Mouse (Mus musculus): Measurements from ENCODE around the gene Agpat4.
"Not testable (repeated sequence)": the region's sequence is repeated elsewhere in the genome, so short reads cannot be mapped to it uniquely, and the experiment has no call there.

Gene Agpat4

DNA sequence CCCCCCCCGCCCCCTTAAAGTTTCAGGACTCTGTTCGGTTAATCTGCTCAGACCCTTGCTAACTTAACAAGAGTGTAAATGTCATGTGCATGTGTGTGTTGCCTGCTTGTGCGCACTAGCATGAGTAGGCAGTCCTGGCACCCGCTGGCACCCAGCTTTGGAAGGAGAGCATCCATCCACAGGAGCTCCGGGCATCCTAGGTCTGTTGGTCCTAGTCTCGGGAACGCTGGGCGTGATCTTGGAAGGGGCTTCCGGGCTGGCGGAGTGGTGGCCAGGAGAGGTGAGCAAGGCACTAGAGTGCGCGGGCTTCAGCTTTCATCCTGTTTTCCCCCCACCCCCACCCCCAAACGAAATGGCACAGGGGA is at the start of gene Agpat4:
TSS of gene Agpat4 (plus strand) at position 144 of the 365 bp plus-strand sequence.
- peak; percentile 71 for DNase-seq

- no peak for DNase-seq
These were observed 41.7 kb upstream of the Agpat4 start for GRCm38 (mm10) chr17:12076816-12077215.

DNA sequence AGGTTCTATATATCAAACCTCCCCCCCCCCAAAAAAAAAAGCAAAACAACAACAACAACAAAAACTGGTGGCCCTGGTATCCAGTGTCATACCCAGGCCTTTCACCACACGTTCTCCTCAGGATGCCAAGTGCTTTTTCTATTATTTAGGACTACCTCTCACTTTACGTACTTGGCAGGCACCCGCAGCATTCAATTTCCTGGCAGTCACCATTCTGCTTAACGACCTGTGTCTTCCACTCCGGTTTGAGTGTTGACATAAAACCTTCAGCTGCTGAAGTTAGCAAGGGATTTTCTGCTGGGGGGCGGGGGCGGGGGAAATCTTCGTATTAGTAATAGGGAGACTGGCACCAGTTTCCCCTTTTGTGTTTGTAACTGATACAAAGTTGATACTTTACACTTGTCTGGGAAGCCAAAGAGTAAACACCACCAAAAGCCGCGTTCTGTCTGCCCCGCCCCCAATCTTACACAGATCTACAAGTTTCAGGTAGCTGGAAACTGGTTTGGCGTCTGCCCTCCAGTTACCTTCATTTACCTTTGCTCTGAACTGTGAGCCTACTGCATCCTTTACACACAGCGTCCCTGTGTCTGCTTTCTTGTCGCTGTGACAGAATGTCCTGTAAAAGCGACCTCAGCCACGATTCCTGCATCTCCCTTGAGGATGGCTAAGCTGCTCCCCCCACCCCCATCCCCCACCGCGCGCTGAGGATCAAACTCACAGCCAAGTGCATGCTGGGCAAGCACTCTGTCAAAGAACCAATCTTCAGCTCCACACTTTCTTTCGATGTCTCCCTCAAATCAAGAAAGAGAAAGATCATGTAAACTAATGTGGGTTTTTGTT is 37.6 kb upstream of the Agpat4 start:
- DNase-seq: no peak

DNA sequence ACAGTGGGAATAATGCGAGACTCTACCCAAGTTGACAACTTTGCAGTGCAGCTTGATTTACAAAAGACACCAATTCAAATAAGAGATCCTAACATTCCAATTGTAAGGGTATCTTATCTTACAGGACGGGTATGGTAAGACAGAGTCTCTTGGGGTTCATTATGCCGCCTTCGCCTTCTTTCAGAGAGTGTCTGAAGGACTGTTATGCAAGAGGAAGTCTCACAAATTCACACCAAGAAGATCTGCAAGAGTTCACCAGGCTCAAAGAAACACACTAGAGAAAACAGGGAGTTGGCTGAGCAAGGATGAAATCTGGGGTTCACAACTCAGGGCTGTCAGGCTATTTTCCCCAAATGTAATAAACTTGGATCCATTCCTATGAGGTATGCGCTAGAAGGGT is 36.3 kb upstream of the Agpat4 start:
- no peak for DNase-seq

- DNase-seq: peak; percentile 52 to 58
These were observed 28.1 kb upstream of the Agpat4 start for GRCm38 (mm10) chr17:12090261-12090927.

- peak; percentile 76 to 77 for DNase-seq
These were observed 25.5 kb upstream of the Agpat4 start for GRCm38 (mm10) chr17:12092901-12093564.

DNA sequence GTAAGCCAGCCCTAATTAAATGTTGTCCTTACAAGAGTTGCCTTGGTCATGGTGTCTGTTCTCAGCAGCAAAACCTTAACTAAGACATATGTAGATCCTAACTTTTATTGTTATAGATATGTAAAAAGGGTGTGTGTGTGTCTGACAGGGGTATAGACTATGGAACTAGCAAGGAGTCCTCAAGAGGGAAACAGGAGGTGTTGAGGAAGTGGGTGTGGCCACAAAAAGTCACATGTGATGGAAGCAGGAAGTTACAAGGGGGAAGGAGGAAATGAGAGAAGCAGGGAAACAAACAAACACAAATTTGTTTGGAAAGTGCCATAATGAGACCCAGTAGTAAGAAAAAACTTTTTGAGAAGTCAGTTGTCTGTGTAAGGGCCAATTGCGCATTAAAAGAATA is 24.5 kb upstream of the Agpat4 start:
- no peak for DNase-seq

DNA sequence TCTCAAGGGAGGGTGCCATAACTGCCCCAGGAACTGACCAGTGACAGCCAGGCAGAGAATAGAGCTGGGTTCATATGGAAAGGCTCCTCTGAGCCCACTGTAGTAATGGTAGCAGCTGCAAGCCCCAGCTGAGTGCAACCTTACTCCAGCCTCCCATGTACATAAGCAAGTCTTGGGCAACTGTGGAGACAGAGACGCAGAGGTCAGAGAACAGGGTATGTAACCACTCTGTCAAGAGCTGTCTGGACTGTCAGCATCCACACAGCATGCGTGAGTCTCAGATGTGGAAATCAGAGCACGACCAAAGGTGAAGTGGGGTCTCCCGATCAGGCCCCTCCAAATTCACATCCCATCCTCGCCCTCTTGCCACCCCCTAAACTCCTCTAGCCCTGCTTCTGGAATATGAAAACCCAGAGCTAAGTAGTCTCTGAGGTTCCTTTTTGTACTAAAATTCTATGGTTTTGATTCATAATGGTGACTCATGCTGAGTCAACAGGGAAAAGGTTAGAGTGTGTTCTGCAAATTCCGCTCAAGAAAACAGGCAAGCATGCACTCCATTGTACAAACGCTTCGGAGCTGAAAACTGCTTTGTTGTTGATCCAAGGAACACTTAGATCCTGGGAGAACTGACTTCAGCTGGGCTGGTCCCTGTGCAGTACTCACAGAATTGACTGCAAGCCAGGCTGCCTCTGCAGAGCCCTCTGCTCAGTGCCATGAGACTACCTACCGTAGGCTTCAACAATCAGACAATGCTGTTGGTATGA is 23.5 kb upstream of the Agpat4 start:
- DNase-seq: peak in 1 of 2 experiments; percentile 14

DNA sequence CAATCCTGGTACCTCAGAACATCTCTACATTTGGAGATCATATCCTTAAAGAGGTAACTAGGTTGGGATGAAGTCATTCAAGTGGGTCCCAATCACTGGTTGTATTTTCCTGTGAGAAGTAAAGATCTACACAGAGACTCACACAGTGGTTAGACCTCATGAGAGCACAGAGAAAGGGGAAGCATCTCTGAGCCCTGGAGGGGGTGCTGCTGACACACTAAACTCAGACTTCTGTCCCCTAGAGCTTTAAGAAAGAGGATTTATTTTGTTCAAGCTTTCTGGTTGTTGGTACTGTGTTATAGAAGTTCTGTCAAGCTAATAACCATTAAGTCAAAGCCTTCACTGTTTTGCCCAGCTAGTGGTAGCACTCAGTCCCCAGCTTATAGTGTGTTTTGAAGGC is 19.1 kb upstream of the Agpat4 start:
- no peak for DNase-seq

DNA sequence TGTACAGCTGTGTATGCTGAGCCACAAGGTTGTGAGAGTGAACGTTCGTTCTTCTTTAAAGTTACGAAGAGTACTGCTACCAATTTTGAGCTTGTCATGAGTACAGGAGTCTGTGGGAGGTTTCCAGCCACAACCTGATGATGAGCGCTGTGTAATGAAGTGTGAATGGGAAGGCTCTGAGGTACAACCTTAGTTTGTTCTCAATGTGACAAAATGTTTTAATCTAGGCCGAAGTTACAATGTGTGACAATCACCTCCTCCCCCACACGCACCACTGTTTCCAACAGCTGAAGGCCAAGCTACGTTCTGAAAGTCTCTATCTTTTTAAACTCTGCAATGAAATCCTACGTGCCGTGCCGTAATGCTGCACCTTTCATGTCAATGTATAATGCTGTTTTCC is 16.2 kb upstream of the Agpat4 start:
- no peak for DNase-seq

DNA sequence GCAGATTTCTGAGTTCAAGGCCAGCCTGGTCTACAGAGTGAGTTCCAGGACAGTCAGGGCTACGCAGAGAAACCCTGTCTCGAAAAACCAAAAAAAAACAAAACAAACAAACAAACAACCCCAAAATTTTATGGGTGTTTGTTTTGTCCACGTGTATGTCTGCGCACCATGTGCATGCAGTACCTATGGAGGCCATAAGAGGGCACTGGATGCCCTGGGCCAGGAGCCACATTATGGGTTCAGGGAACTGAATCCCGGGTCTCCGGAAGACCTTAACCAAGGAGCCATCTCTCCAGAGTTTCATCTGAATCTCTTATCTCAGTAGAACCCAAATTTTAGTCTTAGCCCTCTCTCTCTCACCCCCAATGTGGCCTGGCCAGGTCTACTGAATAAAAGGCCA is 14.7 kb upstream of the Agpat4 start:
- DNase-seq: peak in 1 of 2 experiments; percentile 27

DNA sequence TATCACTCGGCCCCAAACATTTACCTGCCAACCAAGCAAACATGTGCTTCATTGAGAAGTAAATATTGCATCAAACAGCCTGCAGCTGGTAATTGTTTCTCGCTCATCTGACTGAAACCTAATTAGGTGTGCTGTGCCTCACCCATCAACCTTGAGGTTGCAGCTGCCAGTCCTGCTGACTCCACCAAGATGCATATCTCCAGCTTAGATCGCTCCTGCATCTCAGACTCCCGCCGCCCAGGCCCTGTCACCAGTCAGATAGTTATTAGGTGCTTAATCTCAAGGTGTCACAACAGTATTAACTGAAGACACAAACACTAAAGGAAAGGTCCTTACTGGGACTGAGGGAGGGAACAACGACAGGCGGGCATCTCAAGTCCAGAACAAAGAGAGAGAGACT is 14.3 kb upstream of the Agpat4 start:
- no peak for DNase-seq

GRCm38 (mm10) chr17:12104690-12105089 is 13.8 kb upstream of the Agpat4 start:
- no peak for DNase-seq

- peak in 1 of 2 experiments; percentile 52 for DNase-seq
These were observed 12.2 kb upstream of the Agpat4 start for GRCm38 (mm10) chr17:12106255-12106654.

GRCm38 (mm10) chr17:12113626-12114025 is 4.9 kb upstream of the Agpat4 start:
- DNase-seq: no peak

DNA sequence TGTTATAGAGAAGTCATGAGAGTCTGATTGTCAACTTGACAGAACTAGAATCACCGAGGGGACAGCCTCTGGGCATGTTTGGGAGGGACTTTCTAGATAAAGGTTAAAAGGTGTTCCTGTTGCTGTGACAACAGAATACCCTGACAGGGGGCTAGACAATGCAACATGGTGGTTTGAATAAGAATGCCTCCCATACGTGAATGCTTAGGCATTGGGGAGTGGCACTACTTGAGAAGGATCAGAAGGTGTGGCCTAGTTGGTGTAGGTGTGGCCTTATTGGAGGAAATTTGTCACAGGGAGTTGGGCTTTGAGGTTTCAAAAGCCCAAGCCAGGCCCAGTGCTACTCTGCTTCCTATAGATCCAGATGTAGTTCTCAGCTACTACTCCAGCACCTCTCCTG is 3.4 kb upstream of the Agpat4 start:
- DNase-seq: no peak

DNA sequence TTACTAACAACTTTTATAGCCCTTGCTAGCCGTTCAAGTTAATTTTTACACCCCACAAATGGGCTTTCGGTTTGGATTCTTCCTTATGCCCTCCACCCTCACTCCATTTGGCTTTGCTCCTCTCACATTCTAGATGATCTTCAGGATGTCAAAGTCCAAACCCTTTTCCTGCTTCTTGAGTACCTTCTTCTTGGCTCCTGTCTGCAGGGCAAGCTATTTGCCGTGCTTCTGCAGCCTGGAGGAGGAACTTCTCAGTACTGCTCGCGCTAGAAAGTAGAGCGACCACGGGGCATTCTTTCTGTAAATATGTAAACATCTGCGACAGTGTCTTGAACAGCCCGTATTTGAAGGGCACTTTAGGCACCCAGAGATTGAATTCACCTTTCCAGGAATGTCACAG is 373 bp upstream of the Agpat4 start:
- peak; percentile 13 to 29 for DNase-seq

- DNase-seq: peak; percentile 87 to 88
These were observed 580 bp downstream of the Agpat4 start for GRCm38 (mm10) chr17:12118926-12119641.

DNA sequence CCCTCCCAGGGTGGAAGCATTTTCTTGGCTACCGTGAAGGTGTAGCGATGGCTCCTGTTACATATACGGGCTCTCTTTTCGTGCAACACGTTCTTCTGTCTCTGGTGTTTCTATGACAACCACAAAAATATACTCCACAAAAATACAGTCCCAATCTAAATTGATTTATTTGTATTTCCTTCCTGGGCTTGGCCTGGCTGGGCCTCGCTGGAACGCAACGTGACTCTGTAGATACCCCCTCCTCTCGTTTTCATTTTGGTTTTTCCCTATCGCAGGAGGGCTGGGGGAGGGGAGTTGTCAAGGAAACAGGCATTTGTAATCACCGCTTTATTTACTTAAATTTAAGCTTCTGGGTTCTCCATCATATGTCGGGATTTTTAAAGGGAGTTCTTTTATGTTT is 1.2 kb downstream of the Agpat4 start:
- peak; percentile 80 to 82 for DNase-seq

DNA sequence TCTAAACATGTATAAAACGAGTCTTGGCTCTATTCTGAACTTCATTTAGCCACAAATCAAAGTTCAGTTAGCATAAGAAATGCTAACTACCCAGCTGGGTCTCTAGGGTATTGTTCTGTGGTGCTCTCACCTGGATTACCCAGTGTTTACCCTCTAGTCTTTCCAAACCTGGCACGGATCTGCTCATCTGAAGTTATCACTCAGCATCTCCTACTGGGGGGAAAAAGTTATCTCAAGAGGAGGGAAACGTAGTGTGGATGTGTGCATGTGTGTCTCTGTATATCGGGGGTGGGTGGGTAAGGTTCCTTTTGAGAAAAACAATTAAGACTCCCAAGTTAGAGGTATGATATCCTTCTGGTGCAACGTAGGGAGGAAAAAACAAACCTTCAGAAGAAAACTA is 1.8 kb downstream of the Agpat4 start:
- DNase-seq: peak in 1 of 2 experiments; percentile 13

GRCm38 (mm10) chr17:12121226-12121794 is 2.8 kb downstream of the Agpat4 start:
- DNase-seq: no peak

DNA sequence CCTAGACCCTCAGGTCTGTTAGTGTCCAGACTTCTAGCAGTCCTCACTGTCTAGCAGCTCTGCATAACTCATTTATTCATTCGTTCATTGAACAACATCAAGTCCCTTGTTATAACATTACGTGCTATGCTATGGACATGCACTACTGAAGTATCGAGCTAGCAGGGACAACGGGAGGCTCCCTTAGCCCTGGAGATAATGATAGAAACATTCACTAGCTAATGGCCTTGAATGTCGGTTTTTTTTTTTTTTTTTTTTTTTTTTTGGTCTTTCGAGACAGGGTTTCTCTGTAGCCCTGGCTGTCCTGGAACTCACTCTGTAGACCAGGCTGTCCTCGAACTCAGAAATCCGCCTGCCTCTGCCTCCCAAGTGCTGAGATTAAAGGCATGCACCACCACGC is 3.8 kb downstream of the Agpat4 start:
- not testable (repeated sequence) for DNase-seq

Measured in cerebellum, postnatal 14 days (tissue).